Mouse (Mus musculus) heart, postnatal 36 days (tissue): ENCODE results near the gene Tspan31. TPM values are rescaled to one million over a fixed set of nuclear protein-coding genes. Genes with fewer than 3 reads are reported as not detected.

Experiments
- DNase-seq, 2 experiments: peaks; one replicate each; pipeline ENCODE4 v3.0.0; 2021 to 2022
- intact Hi-C: fragments of 180-260 bp; cut with DNase I; formaldehyde crosslinking; loops from one replicate; pipeline ENCODE4 v1.15.1; 2025
- total RNA-seq, 2 experiments: library from RNA; stranded (reverse); gene quantifications; 2 replicates each; pipeline ENCODE4 v1.2.3; 2021

Gene Tspan31
- total RNA-seq, 2 experiments from 2014 or later, result 43.8 to 46.9 TPM

- no peak for DNase-seq
- intact Hi-C loops, result no loop called here
Observed at GRCm38 (mm10) chr10:127047954-127048353, 22.1 kb downstream of the Tspan31 start, which contains the start of gene Cyp27b1. Gene Cyp27b1, plus strand, starts transcription at chr10:127048250.

GRCm38 (mm10) chr10:127043187-127043586, 26.9 kb downstream of the Tspan31 start:
- DNase-seq, result no peak
- intact Hi-C loops, result no loop called here

GRCm38 (mm10) chr10:127042468-127043115, 27.5 kb downstream of the Tspan31 start:
- intact Hi-C loops, result no loop called here
- DNase-seq, result no peak

- peak; percentile 88 to 95 for DNase-seq
Observed at GRCm38 (mm10) chr10:127041774-127042338, 28.2 kb downstream of the Tspan31 start.

GRCm38 (mm10) chr10:127041274-127041766, 28.7 kb downstream of the Tspan31 start, which contains the start of the genes Mettl1 and Eef1akmt3:
Gene Mettl1, plus strand, starts transcription at chr10:127041414.
Gene Eef1akmt3, minus strand, starts transcription at chr10:127041513.
- no peak for DNase-seq
- intact Hi-C loops, result no loop called here

More at GRCm38 (mm10) chr10:127041774-127042338, 28.2 kb downstream of the Tspan31 start:
- intact Hi-C loops, result no loop called here

- peak in 1 of 2 experiments; percentile 21 for DNase-seq
- intact Hi-C loops, result no loop called here
Observed at GRCm38 (mm10) chr10:127040569-127041214, 29.4 kb downstream of the Tspan31 start.

- intact Hi-C loops, result no loop called here
Observed at GRCm38 (mm10) chr10:127037641-127038040, 32.4 kb downstream of the Tspan31 start.

GRCm38 (mm10) chr10:127036273-127036672, 33.8 kb downstream of the Tspan31 start:
- no peak for DNase-seq
- intact Hi-C loops, result no loop called here

More at GRCm38 (mm10) chr10:127037641-127038040, 32.4 kb downstream of the Tspan31 start:
- no peak for DNase-seq

GRCm38 (mm10) chr10:127033301-127033741, 36.7 kb downstream of the Tspan31 start:
- no peak for DNase-seq
- intact Hi-C loops, result no loop called here

- DNase-seq, result peak; percentile 95 to 97
- intact Hi-C loops, result loop anchor here (1.0 to 2.0 kb wide), 2 partner anchors 40 to 111 kb away; no protein-coding TSS in a partner anchor
Observed at GRCm38 (mm10) chr10:127030336-127031296, 39.4 kb downstream of the Tspan31 start, which contains the start of gene Tsfm. Gene Tsfm, minus strand, starts transcription at chr10:127030840.

GRCm38 (mm10) chr10:127018422-127018821, 51.6 kb downstream of the Tspan31 start:
- DNase-seq, result no peak
- intact Hi-C loops, result no loop called here

Other genes with a start within 250 kb of the Tspan31 start
- 1 to 10 TPM; 3.6 to 4.4 TPM for gene Atp23, start 168.9 kb downstream of the Tspan31 start, total RNA-seq
- 100 to 1,000 TPM; 131 to 136 TPM for gene Ctdsp2, start 91.5 kb downstream of the Tspan31 start, total RNA-seq
- gene Avil, start 69.6 kb downstream of the Tspan31 start, total RNA-seq, result under 1 TPM; 0.35 to 0.80 TPM
- gene Tsfm, start 39.4 kb downstream of the Tspan31 start, total RNA-seq, result 10 to 100 TPM; 56.1 to 62.2 TPM
- 1 to 10 TPM; 7.7 to 7.9 TPM for gene Mettl1, start 28.9 kb downstream of the Tspan31 start, total RNA-seq
- gene Eef1akmt3, start 28.8 kb downstream of the Tspan31 start, total RNA-seq, result not detected
- under 1 TPM; 0.14 to 0.31 TPM for gene Cyp27b1, start 22.0 kb downstream of the Tspan31 start, total RNA-seq
- 1 to 10 TPM; 2.3 to 2.9 TPM for gene March9, start 10.1 kb downstream of the Tspan31 start, total RNA-seq
- gene Cdk4, start 6.7 kb downstream of the Tspan31 start, total RNA-seq, result 10 to 100 TPM; 76.7 to 85.5 TPM
- 1 to 10 TPM; 5.6 to 7.0 TPM for gene Agap2, start 5.0 kb upstream of the Tspan31 start, total RNA-seq
- 10 to 100 TPM; 25.2 to 29.7 TPM for gene Os9, start 50.9 kb upstream of the Tspan31 start, total RNA-seq
- 1 to 10 TPM; 1.6 to 2.7 TPM for gene B4galnt1, start 95.0 kb upstream of the Tspan31 start, total RNA-seq
- 10 to 100 TPM; 17.2 to 23.1 TPM for gene Slc26a10, start 110.4 kb upstream of the Tspan31 start, total RNA-seq
- gene Arhgef25, start 119.8 kb upstream of the Tspan31 start, total RNA-seq, result 10 to 100 TPM; 12.4 to 12.8 TPM
- 10 to 100 TPM; 25.8 to 29.4 TPM for gene Dtx3, start 125.5 kb upstream of the Tspan31 start, total RNA-seq
- gene Pip4k2c, start 141.3 kb upstream of the Tspan31 start, total RNA-seq, result 10 to 100 TPM; 26.9 to 29.9 TPM
- gene Kif5a, start 193.1 kb upstream of the Tspan31 start, total RNA-seq, result under 1 TPM; 0.41 to 0.92 TPM
- 100 to 1,000 TPM; 144 to 154 TPM for gene Dctn2, start 196.1 kb upstream of the Tspan31 start, total RNA-seq
- gene Mbd6, start 218.8 kb upstream of the Tspan31 start, total RNA-seq, result 10 to 100 TPM; 22.0 to 24.2 TPM
- 10 to 100 TPM; 41.0 to 46.4 TPM for gene Mars, start 241.5 kb upstream of the Tspan31 start, total RNA-seq